Comparison of ENCODE assay signal across 14 mouse cellular contexts in the genomic region with DNA sequence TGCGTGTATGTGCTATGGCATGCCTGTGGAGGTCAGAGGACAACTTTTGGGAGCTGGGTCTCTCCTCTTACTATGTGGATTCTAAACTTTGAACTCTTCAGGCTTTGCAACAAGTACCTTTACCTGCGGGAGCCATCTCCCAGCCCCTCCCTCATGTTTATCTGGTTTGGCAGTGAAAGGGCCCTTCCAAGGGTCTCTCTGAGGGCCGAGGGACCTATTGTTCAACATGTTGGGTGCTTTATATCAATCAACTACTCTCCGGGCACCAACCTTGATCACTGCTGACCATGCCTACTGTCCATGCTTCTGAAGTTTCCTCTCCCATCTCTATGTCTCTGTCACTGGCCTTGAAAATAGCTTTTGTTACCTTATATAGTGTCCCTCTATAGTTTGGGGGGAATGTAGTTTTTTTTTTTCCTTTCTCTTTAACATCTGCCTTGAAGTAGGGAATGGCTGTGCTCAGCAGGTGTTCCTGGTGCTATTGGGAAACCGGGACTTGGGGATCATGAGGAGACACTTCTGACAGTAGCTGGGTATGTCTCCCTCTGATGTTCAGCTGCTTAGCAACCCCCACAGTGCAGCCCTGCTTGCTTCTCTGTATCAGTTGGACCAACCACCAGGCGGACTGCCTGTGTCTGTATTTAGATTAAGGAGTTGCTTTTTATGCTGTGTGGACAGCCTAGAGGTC.
DNase-seq lines count a peak whose midpoint lies in the region; ATAC-seq and TF ChIP-seq lines count a peak whose summit lies in the region.
"Had no signal": no experiment of that assay in that cellular context is flagged by ENCODE, and none has a peak within 500 bp of the region (broad histone marks: within the 10 kb centered on the region; RNA-seq: fewer than 3 reads in every experiment).

No protein-coding gene starts in this region.

- WGBS in hindbrain, embryonic 11.5 days: 17% methylated on average over 6 of the region's 6 CpGs
- 12% methylated on average over 6 of the region's 6 CpGs for WGBS in hindbrain, embryonic 13.5 days
- 32% methylated on average over 6 of the region's 6 CpGs for WGBS in liver, embryonic 11.5 days
- 29% methylated on average over 6 of the region's 6 CpGs for WGBS in liver, postnatal 0 days (ENCODE audit: insufficient replicate concordance)
- WGBS in forebrain, embryonic 14.5 days: 24% methylated on average over 6 of the region's 6 CpGs

- no peak for ATAC-seq in hindbrain, embryonic 11.5 days (ENCODE audit: low FRiP score)
- ATAC-seq in hindbrain, embryonic 13.5 days (ENCODE audit: low FRiP score): no peak
- ATAC-seq in liver, embryonic 11.5 days (replicated peaks; ENCODE audit: low FRiP score): no peak
- no peak for ATAC-seq in liver, postnatal 0 days
- ATAC-seq in forebrain, embryonic 14.5 days: no peak

- H3K36me3 ChIP-seq in hindbrain, embryonic 11.5 days (ENCODE audit: control insufficient read depth, insufficient read depth, low read length): no peaks in the 10 kb centered on the region
- H3K36me3 ChIP-seq in hindbrain, embryonic 13.5 days: no peaks in the 10 kb centered on the region
- no peaks in the 10 kb centered on the region for H3K36me3 ChIP-seq in liver, embryonic 11.5 days (ENCODE audit: control insufficient read depth, insufficient read depth, low read length)
- H3K36me3 ChIP-seq in liver, postnatal 0 days (replicated peaks; ENCODE audit: insufficient read depth, low read length): no peaks in the 10 kb centered on the region
- H3K36me3 ChIP-seq in forebrain, embryonic 14.5 days (ENCODE audit: control insufficient read depth, insufficient read depth, low read length): no peaks in the 10 kb centered on the region
- H3K36me3 ChIP-seq: embryonic facial prominence, embryonic 12.5 days; stomach, embryonic 15.5 days had no signal

- H3K9ac ChIP-seq in hindbrain, embryonic 11.5 days (ENCODE audit: low read depth, low read length): no peak overlapping the region
- no peak overlapping the region for H3K9ac ChIP-seq in hindbrain, embryonic 13.5 days
- H3K9ac ChIP-seq in liver, embryonic 11.5 days (ENCODE audit: low read depth, low read length): no peak overlapping the region
- H3K9ac ChIP-seq in liver, postnatal 0 days (replicated peaks): no peak overlapping the region
- no peak overlapping the region for H3K9ac ChIP-seq in forebrain, embryonic 14.5 days (ENCODE audit: low read length)
- H3K9ac ChIP-seq: embryonic facial prominence, embryonic 12.5 days; liver, embryonic 14.5 days; stomach, embryonic 15.5 days had no signal

- H3K27me3 ChIP-seq in hindbrain, embryonic 11.5 days (ENCODE audit: control insufficient read depth, insufficient read depth, low read length): no peaks in the 10 kb centered on the region
- H3K27me3 ChIP-seq in hindbrain, embryonic 13.5 days: peaks cover 11% of the 10 kb centered on the region; the same call in 1 of the 2 replicates
- H3K27me3 ChIP-seq in liver, embryonic 11.5 days (replicated peaks; ENCODE audit: control insufficient read depth, insufficient read depth, low read length): peaks cover 3% of the 10 kb centered on the region; the same call in 1 of the 2 replicates
- H3K27me3 ChIP-seq in liver, postnatal 0 days (ENCODE audit: insufficient read depth, low read length): no peaks in the 10 kb centered on the region; the same call in 1 of the 2 replicates
- H3K27me3 ChIP-seq in forebrain, embryonic 14.5 days (replicated peaks; ENCODE audit: control insufficient read depth, insufficient read depth, low read length): no peaks in the 10 kb centered on the region
- H3K27me3 ChIP-seq: stomach, embryonic 15.5 days had no signal

- peaks cover 15% of the 10 kb centered on the region for H3K4me1 ChIP-seq in hindbrain, embryonic 11.5 days (replicated peaks; ENCODE audit: control insufficient read depth, insufficient read depth, low read length)
- H3K4me1 ChIP-seq in hindbrain, embryonic 13.5 days (replicated peaks): peaks cover 43% of the 10 kb centered on the region
- peaks cover 5% of the 10 kb centered on the region; the same call in 1 of the 2 replicates for H3K4me1 ChIP-seq in liver, embryonic 11.5 days (replicated peaks; ENCODE audit: control insufficient read depth, insufficient read depth, low read length)
- H3K4me1 ChIP-seq in liver, postnatal 0 days (ENCODE audit: insufficient read depth): peaks cover 5% of the 10 kb centered on the region; the same call in 1 of the 2 replicates
- H3K4me1 ChIP-seq in forebrain, embryonic 14.5 days (ENCODE audit: control insufficient read depth, insufficient read depth, low read length): peaks cover 20% of the 10 kb centered on the region; the same call in 1 of the 2 replicates
- H3K4me1 ChIP-seq: embryonic facial prominence, embryonic 12.5 days had no signal

- H3K4me2 ChIP-seq in hindbrain, embryonic 11.5 days (replicated peaks; ENCODE audit: low read depth, low read length): no peak overlapping the region
- H3K4me2 ChIP-seq in hindbrain, embryonic 13.5 days: no peak overlapping the region
- H3K4me2 ChIP-seq in liver, embryonic 11.5 days: no peak overlapping the region
- H3K4me2 ChIP-seq in liver, postnatal 0 days (ENCODE audit: low read depth, low read length): no peak overlapping the region
- no peak overlapping the region for H3K4me2 ChIP-seq in forebrain, embryonic 14.5 days (ENCODE audit: low read length)
- H3K4me2 ChIP-seq: embryonic facial prominence, embryonic 12.5 days; stomach, embryonic 15.5 days had no signal

- H3K4me3 ChIP-seq in hindbrain, embryonic 11.5 days (ENCODE audit: low read depth, low read length): no peak overlapping the region
- H3K4me3 ChIP-seq in hindbrain, embryonic 13.5 days: no peak overlapping the region
- H3K4me3 ChIP-seq in liver, embryonic 11.5 days (ENCODE audit: low read depth, low read length): no peak overlapping the region
- no peak overlapping the region for H3K4me3 ChIP-seq in liver, postnatal 0 days (ENCODE audit: low read depth, low read length)
- H3K4me3 ChIP-seq in forebrain, embryonic 14.5 days (ENCODE audit: low read depth, low read length): no peak overlapping the region
- H3K4me3 ChIP-seq: embryonic facial prominence, embryonic 12.5 days; gastrocnemius, adult 2 months; stomach, embryonic 15.5 days had no signal

- no peak for TF ChIP-seq CTCF in liver, postnatal 0 days (IDR thresholded peaks at IDR 0.05; ENCODE audit: low read depth)

- no peaks in the 10 kb centered on the region for H3K9me3 ChIP-seq in hindbrain, embryonic 11.5 days (ENCODE audit: control insufficient read depth, low read length)
- H3K9me3 ChIP-seq in hindbrain, embryonic 13.5 days: no peaks in the 10 kb centered on the region
- H3K9me3 ChIP-seq in liver, embryonic 11.5 days (ENCODE audit: control insufficient read depth, low read length): no peaks in the 10 kb centered on the region
- no peaks in the 10 kb centered on the region for H3K9me3 ChIP-seq in liver, postnatal 0 days (ENCODE audit: low read length)
- H3K9me3 ChIP-seq in forebrain, embryonic 14.5 days (replicated peaks; ENCODE audit: control insufficient read depth, low read length): no peaks in the 10 kb centered on the region
- H3K9me3 ChIP-seq: embryonic facial prominence, embryonic 12.5 days; stomach, embryonic 15.5 days had no signal

- no peak overlapping the region for H3K27ac ChIP-seq in hindbrain, embryonic 11.5 days (ENCODE audit: low read depth, low read length)
- no peak overlapping the region for H3K27ac ChIP-seq in hindbrain, embryonic 13.5 days
- H3K27ac ChIP-seq in liver, embryonic 11.5 days (ENCODE audit: low read depth, low read length): no peak overlapping the region
- H3K27ac ChIP-seq in liver, postnatal 0 days (ENCODE audit: low read depth): no peak overlapping the region
- H3K27ac ChIP-seq in forebrain, embryonic 14.5 days (ENCODE audit: low read depth, low read length): no peak overlapping the region
- H3K27ac ChIP-seq: embryonic facial prominence, embryonic 12.5 days; gastrocnemius, adult 2 months; liver, embryonic 14.5 days; stomach, embryonic 15.5 days had no signal

- no peak for TF ChIP-seq EP300 in liver, postnatal 0 days (IDR thresholded peaks at IDR 0.05; ENCODE audit: low read depth)

- DNase-seq in embryo, embryonic 10.5 days (ENCODE audit: low spot score): peak; percentile 44
- no peak for DNase-seq in embryo, embryonic 9.5 days (ENCODE audit: extremely low spot score)
- peak; percentile 42 for DNase-seq in hindbrain, embryonic 11.5 days (ENCODE audit: low spot score)
- peak; percentile 47 for DNase-seq in liver, embryonic 11.5 days (ENCODE audit: low spot score)
- DNase-seq in liver, postnatal 0 days: no peak
- peak; percentile 81 for DNase-seq in yolk sac, embryonic 10.5 days (ENCODE audit: low spot score)
- DNase-seq in forebrain, embryonic 14.5 days (ENCODE audit: low spot score): no peak
- DNase-seq: cerebellum, adult 9-11 months; gastrocnemius, adult 2 months; thymus, postnatal 4 days had no signal

Comparison
In these comparisons a context has a peak if more than half of its experiments do, and no peak if none do; other contexts are left out.
1. DNase-seq: peak in embryo, embryonic 10.5 days (single experiment), hindbrain, embryonic 11.5 days (single experiment), liver, embryonic 11.5 days (single experiment) and yolk sac, embryonic 10.5 days (single experiment); none in embryo, embryonic 9.5 days (single experiment), liver, postnatal 0 days (single experiment) and forebrain, embryonic 14.5 days (single experiment).